Mouse (Mus musculus) splenic B cell, adult 2 months (primary cell): ENCODE results near the gene Dscam.
"Not testable (repeated sequence)": the region's sequence is repeated elsewhere in the genome, so short reads cannot be mapped to it uniquely, and the experiment has no call there.

Source experiments
- DNase-seq: peaks from one replicate; pipeline ENCODE4 v3.0.0-alpha.2; 2011; ENCODE audit warnings: low read depth, low spot score
- H3K27me3 ChIP-seq: 2 replicates; pipeline ENCODE4 v1.6.1; 2012; ENCODE audit warnings: mild to moderate bottlenecking, low read length, moderate library complexity, mixed read lengths; ENCODE audit not compliant: control insufficient read depth, poor library complexity, insufficient read depth, severe bottlenecking
- H3K36me3 ChIP-seq: 2 replicates; pipeline ENCODE4 v1.6.1; 2012; ENCODE audit warnings: mild to moderate bottlenecking, low read length, moderate library complexity, mixed read lengths; ENCODE audit not compliant: control insufficient read depth, poor library complexity, insufficient read depth, severe bottlenecking

The Dscam gene

DNA sequence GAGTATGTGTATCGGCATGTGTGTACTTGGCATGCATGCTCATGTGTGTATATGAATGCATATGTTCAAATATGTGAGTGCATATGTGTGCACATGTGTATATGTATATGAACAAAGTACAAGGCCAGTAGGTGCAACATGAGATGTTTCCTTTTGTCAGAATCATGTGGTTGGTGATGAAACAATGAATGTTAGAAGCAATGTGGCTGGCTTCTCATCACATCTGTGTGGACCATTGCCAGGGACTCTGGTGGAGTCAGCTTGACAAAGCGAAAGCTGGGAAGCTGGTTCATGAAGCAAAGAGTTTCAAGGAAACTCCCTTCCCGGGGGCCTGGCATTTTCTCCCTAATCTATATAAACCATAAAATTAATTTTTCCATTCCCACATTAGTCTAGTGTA lies 286.0 kb downstream of the Dscam start:
- DNase-seq, H3K27me3 ChIP-seq, H3K36me3 ChIP-seq: not testable (repeated sequence)

DNA sequence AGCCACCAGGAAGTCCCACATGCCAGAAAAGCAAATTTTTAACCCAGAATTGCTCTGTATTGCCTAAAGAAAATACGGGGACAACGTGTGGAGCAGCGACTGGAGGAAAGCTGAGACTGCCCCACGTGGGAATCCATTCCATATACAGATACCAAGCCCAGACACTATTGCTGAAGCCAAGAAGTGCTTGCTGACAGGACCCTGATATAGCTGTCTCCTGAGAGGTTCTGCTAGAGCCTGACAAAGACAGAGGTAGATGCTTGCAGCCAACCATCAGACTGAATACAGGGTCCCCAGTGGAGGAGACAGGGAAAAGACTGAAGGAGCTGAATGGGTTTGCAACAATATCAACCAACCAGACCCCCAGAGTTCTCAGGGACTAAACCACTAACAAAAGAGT lies 293.3 kb downstream of the Dscam start:
- no peak for DNase-seq
- H3K36me3 ChIP-seq: no peaks in the 10 kb centered on the region

DNA sequence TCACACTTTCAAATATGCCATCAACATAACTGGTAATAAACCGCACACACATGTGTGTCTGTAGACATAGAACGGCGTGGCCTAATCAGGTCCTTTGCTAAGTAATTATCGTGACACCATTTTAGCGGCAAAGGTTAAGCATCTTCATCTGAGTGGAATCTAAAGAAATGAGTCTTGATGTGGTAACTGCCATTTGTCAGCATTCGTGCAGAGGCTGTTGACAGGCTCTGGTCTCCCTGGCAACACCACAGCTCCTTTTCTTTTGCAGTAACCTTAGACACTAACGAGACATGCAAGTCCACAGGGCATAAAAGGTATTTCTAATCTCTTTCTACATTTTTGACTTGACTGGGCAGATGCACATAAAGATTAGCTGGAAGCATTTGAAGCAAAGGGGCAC lies 297.8 kb downstream of the Dscam start:
- no peak for DNase-seq
- Histone ChIP-seq H3K36me3 (no peaks in the 10 kb centered on the region), H3K27me3 (no peaks in the 10 kb centered on the region)

More for the DNA sequence above, 293.3 kb downstream of the Dscam start:
- H3K27me3 ChIP-seq: no peaks in the 10 kb centered on the region

DNA sequence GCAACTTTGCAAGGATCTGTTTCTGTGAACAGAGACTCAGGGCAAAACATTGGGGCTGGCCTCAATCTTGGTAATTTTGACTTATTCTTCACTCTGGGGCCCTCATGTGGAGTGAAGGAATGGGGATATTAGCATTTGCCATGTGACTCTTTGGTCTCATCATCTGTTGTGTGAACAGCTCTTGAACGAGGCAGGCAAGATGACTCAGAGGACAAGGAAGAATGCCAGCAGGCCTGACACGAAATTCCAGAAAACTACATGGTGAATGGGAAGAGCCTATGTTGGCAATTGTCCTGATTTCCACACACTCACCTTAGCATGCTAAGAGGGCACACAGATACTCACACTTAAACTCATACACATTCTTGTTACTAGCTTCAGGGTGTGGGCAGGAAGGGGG lies 313.0 kb downstream of the Dscam start:
- H3K27me3 ChIP-seq: no peaks in the 10 kb centered on the region
- no peaks in the 10 kb centered on the region for H3K36me3 ChIP-seq
- DNase-seq: no peak

DNA sequence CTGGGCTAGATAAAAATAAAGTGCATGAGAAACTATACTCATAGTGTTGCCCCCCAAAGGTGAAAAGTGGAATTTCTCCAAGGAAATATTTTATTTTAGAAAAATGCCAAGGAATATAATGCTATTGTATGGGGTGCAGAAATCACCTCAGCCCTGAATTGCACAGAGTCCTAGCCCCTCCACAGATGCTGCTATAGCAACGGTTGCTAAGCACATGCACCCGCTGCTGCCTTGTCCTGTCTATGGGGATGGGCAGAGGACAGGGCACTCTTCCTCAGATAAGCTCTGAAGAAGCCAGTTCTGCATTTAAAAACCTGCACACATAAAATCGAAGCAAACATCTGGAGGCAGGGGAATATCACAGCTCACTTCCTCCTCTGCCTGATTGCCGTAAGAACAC lies 315.5 kb downstream of the Dscam start:
- no peaks in the 10 kb centered on the region for H3K36me3 ChIP-seq
- no peaks in the 10 kb centered on the region for H3K27me3 ChIP-seq
- no peak for DNase-seq

DNA sequence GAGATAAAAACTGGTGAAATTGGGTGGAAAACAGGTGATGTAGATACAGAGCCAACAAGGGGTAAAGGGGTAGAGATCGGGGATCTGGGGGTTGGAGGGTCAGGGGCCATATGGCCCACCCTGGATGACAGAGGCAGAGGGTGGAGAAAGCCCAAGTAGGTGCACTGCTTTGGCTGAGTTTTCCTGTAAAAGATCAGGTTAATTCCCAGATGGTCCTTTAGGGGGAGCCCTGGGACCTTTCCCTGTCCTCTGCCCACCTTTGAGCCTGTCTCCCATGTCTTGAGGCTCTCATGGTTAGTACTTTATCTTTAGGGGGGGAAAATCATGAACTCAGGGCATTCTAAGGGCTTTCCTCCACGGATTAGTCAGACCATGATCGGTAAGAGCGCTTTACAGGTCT lies 318.2 kb downstream of the Dscam start:
- no peaks in the 10 kb centered on the region for H3K27me3 ChIP-seq
- no peaks in the 10 kb centered on the region for H3K36me3 ChIP-seq
- DNase-seq: peak; percentile 2

DNA sequence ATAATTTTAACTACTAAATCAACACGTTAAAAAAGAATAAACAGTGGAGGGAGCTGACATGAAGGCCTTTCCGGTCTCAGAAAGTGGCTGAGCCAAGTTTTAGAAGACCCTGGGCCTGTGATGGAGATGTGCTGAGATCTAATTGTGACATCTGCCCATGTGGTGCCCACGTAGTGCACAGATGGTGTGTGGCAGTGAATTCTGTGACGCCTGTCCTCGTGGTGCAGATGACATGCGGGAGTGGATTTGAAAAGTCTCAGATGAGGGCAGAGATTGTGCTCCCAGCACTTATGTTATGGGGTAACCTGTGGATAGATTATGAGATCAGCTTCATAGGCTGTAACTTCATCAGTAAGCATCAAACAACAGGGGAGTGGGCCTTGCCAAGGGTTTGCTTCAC lies 321.6 kb downstream of the Dscam start:
- no peaks in the 10 kb centered on the region for H3K36me3 ChIP-seq
- no peaks in the 10 kb centered on the region for H3K27me3 ChIP-seq
- no peak for DNase-seq

DNA sequence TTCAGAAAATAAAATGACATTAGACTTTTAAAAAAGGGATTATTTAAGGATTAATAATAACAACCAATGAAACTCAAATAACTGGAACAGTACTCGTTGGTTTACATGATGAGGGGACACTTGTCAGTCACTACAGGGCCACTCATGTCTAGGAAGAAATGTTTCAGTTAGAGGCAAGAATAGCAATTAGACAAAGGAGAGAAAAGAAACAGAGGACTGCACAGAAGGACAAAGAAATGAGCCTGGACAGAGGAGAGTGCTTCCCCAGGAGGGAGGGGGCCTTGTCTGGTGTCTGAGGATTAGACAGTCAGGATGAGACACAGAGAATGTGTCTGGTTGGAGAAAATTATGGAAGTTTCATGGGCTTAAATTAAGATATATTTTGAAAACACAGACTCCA lies 324.0 kb downstream of the Dscam start:
- no peaks in the 10 kb centered on the region for H3K36me3 ChIP-seq
- H3K27me3 ChIP-seq: no peaks in the 10 kb centered on the region
- DNase-seq: no peak

DNA sequence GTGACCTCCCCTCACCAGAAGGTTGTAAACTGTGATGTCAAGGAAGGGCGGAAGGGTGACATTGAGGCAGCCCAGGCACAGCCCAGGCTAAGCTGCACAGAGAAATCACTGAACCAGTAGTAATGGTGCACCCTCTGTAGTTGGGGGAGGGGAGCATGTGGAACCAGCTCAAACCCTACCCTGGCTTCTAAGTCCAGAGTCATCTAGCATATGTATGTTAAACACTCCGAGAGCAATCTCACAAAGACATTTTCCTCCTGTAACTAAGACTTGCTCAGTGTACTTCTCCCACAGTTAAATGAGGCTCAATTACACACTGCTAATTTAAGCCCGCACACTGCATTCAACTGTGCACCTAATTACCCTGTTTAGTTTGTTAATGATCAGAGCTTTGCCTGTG lies 324.4 kb downstream of the Dscam start:
- Histone ChIP-seq H3K36me3 (no peaks in the 10 kb centered on the region), H3K27me3 (no peaks in the 10 kb centered on the region)
- DNase-seq: no peak

DNA sequence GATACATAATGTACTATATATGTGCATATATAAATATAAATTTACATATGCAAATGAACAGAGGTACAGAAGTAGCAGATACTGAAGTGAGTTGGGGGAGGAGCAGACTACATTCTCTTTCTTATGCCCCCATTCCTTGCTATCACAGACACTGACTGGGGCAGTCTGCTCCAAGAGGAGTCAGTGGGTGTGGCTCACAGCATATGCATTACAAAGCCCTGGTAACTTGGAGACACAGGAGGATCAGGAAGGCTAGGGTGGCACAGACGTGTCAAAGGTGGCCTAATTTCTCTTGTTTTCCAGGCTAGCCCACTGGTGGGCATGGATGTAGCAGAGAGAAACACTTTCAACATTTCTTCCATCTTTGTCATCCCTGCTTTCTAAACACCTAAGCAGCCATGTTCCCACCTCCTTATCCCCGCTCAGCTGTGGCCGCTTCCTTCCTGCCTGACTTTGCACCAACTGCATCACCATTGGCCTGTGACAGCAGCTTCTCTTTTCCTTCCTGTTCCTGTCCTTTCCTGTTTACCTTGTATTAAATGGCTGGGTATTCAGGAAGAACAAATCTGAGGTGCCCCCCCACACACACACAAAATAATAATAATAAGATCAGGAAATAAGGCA lies 325.0 kb downstream of the Dscam start:
- no peak for DNase-seq
- H3K36me3 ChIP-seq: no peaks in the 10 kb centered on the region
- no peaks in the 10 kb centered on the region for H3K27me3 ChIP-seq

DNA sequence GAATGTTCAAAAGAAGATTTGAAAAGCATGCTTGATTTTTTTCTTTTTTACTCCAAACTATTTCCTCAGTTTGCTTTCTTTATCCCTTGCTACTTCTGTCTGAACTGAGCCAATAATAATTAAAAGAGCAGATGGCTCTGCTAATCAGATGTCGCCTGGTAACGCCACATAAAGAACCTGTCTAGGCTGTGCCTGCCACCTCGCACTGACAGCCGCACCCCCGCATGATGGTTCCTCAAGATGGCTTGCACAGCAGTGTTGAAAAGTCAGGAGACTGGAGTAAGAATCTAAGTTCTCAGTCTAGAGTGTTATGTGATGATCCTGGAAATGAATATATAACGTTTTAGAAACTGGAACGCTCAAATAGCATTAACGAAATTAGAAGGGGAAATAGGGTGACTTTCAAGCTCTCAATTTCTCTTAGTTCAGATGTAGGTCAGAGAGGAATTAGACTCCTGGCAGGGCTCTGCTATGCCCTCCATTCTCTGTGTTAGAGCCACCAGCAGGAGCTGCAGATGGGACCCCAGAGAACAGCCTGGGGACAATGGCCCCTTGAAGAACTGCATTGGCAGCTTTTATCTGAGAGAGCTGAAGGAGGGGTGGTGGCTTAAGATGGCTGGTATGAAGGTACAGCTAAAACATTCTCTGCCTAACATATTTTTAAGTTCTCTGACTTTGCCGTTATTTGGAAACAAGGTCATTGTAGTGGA lies 326.7 kb downstream of the Dscam start:
- Histone ChIP-seq H3K36me3 (no peaks in the 10 kb centered on the region), H3K27me3 (no peaks in the 10 kb centered on the region)
- no peak for DNase-seq

DNA sequence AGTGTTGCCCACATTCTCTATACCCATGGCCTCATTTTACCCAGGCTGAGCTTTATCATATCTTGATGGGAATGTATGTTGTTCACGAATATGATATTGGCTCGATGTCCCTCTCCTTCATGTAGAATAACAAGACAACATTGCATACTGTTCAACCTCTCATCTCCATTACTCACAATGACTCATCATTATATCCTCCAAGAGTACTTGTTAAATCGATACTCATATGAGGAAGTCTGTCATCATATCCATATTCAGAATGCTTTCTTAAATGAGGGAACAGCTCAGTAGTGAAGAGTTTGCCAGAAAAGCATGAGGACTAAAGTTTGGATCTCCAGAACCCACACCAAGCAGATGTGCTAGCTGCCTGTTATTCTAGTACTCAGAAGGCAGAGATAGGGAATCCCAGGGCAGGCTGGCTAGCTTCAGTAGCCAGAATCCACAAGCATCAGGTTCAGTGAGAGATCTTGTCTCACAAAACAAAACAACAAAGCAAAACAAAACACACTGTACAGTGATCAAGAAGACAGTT lies 327.7 kb downstream of the Dscam start:
- Histone ChIP-seq H3K36me3 (no peaks in the 10 kb centered on the region), H3K27me3 (no peaks in the 10 kb centered on the region)
- no peak for DNase-seq

DNA sequence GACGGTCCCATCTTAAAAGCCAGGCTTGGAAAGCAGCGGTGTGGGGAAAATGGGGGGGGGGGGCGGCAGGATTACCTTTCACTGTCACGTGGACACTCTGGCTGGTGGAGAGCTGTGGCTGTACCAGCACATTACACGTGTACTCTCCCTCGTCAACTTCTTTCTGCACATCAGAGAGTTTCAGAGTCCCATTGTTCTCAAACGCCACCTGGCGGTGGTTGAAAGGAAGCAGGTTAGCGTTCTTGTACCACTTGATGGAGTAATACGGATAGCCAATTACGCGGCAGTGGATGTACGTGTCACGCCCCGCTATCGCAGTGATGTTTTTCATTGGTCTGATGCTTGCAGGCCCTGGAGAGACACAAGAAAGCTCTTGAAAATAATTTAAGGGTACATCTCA lies 350.9 kb downstream of the Dscam start:
- peak; percentile 68 for DNase-seq
- no peaks in the 10 kb centered on the region for H3K27me3 ChIP-seq
- no peaks in the 10 kb centered on the region for H3K36me3 ChIP-seq

DNA sequence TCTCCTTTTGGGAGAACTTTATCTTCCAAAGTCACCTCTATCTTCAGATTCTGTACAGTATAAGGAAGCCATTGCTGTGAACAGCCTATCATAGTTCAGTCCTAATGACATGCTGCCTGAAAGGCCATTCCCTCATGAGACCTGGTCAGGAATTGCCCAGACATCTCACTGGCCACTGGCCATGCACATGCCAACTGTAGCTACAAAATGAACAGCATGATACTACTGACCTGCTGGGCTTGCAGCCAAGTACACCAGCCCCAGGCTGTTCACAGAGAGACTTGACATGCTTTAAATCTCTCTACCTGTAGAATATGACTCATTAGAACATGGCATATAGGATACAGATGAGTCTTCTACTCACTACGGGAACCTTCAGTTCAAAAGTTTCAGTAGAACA lies 364.3 kb downstream of the Dscam start:
- no peak for DNase-seq
- no peaks in the 10 kb centered on the region for H3K27me3 ChIP-seq

DNA sequence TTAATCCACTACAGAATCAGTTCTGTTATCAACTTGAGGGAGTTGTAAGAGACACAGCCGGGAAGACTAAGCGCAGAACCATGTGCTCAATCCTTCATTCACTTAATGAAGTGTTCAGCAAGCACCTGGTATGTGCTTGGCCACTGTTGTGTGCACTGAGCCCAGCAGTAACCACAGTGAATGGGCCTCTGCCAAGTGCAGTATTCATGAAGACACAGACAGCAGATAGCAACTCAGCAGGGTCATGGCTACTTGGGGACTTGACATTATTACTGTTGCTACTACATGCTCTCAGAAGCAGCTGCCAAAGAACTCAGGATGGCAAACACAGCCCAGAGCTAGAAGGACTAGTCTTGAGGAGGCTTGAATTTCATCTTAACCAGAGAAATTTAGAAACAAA lies 367.9 kb downstream of the Dscam start:
- H3K36me3 ChIP-seq: no peaks in the 10 kb centered on the region
- H3K27me3 ChIP-seq: no peaks in the 10 kb centered on the region
- DNase-seq: no peak

More for the DNA sequence above, 364.3 kb downstream of the Dscam start:
- H3K36me3 ChIP-seq: no peaks in the 10 kb centered on the region
